ENCODE assay signal across 17 mouse cellular contexts in the genomic region with DNA sequence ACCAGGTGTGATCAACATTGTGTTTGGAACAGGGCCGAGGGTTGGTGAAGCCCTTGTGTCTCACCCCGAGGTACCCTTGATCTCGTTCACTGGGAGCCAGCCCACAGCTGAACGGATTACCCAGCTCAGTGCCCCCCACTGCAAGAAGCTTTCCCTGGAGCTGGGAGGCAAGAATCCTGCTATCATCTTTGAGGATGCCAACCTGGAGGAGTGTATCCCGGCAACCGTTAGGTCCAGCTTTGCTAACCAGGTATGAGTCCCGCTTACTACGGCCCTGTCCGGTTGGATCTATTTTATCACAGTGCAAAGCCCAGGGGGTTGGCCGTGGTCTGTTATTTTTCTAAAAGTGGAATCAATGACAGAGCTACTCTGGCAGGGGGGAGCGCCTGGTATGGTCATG. TPM values are rescaled to one million over a fixed set of nuclear protein-coding genes. Genes with fewer than 3 reads are reported as not detected.
A peak's percentile ranks its signal among the peaks of the same experiment; 100 is the strongest.
DNase-seq lines count a peak whose midpoint lies in the region; TF ChIP-seq lines count a peak whose summit lies in the region.
"Had no signal": no experiment of that assay in that cellular context is flagged by ENCODE, and none has a peak within 500 bp of the region (broad histone marks: within the 10 kb centered on the region; RNA-seq: fewer than 3 reads in every experiment).

No protein-coding gene starts in this region.

- no peaks in the 10 kb centered on the region for H3K36me3 ChIP-seq in small intestine, adult 2 months (ENCODE audit: control insufficient read depth, insufficient read depth, low read length)
- H3K36me3 ChIP-seq: G1E had no signal

- no peak overlapping the region for H3K4me3 ChIP-seq in small intestine, adult 2 months (ENCODE audit: low read depth, low read length)

- intact Hi-C loops in heart, postnatal 10 days (cut with DNase I): no loop called here

- no peaks in the 10 kb centered on the region for H3K27me3 ChIP-seq in small intestine, adult 2 months (ENCODE audit: control insufficient read depth, insufficient read depth, low read length)

- 78% methylated on average over 11 of the region's 11 CpGs for WGBS in small intestine, adult 2 months

- TF ChIP-seq CTCF in small intestine, adult 2 months (IDR thresholded peaks at IDR 0.05; ENCODE audit: extremely low read depth, insufficient read length, insufficient replicate concordance, low read depth, low read length): peak; percentile 2; the same call in 1 of the 2 replicates

- no peaks in the 10 kb centered on the region for H3K4me1 ChIP-seq in small intestine, adult 2 months (ENCODE audit: control insufficient read depth, insufficient read depth, insufficient read length, low read length)

- peak; percentile 84 for DNase-seq in heart, adult 11 months
- no peak for DNase-seq in heart, postnatal 10 days
- DNase-seq in adrenal gland, postnatal 36 days: no peak
- DNase-seq: adrenal gland, adult 2 months; adrenal gland, adult 8-10 months; adrenal gland, postnatal 10 days; adrenal gland, postnatal 14 days; adrenal gland, postnatal 25 days; B cell, adult 2 months; cerebellum, adult 11 months; cerebellum, adult 11-12 months; cerebellum, adult 18-20 months; cerebellum, adult 2 months had no signal

- no peak for TF ChIP-seq POLR2A in small intestine, adult 2 months (IDR thresholded peaks at IDR 0.05; ENCODE audit: low read depth, low read length)

- H3K27ac ChIP-seq in small intestine, adult 2 months (ENCODE audit: insufficient read depth, low read depth, low read length): no peak overlapping the region

RNA-seq across cellular contexts. Expression of gene Aldh8a1, which starts 12.0 kb away (rescaled TPM):
- total RNA-seq in heart, postnatal 10 days (2021): not detected
- polyA plus RNA-seq in small intestine, adult 2 months (2012; rRNA removed): not detected in 2 replicates
- not detected for total RNA-seq in adrenal gland, postnatal 36 days (2021)
- polyA plus RNA-seq: adrenal gland, adult 2 months; C2C12; CD4-positive, CD25-positive, alpha-beta regulatory T cell, adult 4 months; G1E had no signal
